Mouse (Mus musculus) myocyte (in vitro differentiated cells): ENCODE data around the gene Zfp871. TPM values are rescaled to one million over a fixed set of nuclear protein-coding genes. Genes with fewer than 3 reads are reported as not detected.

Experiments
- polyA plus RNA-seq: library from polyadenylated mRNA; unstranded; fragments of >200 nt; fragmentation: generic; extraction: Trizol; gene quantifications from one replicate; pipeline ENCODE4 v1.2.1, GENCODE M21; 2012; ENCODE audit warnings: missing spikeins

Gene Zfp871
- polyA plus RNA-seq, 1 experiment, result 1.7 TPM

Other genes starting within 250 kb of the Zfp871 start
- gene Cyp4f37, start 167.0 kb downstream of the Zfp871 start, polyA plus RNA-seq, result not detected
- gene Cyp4f40, start 129.4 kb downstream of the Zfp871 start, polyA plus RNA-seq, result 1.9 TPM
- not detected for gene Cyp4f15, start 102.7 kb downstream of the Zfp871 start, polyA plus RNA-seq
- 0.02 TPM for gene Zfp811, start 21.6 kb upstream of the Zfp871 start, polyA plus RNA-seq
- gene Zfp799, start 42.0 kb upstream of the Zfp871 start, polyA plus RNA-seq, result 1.4 TPM
- gene Zfp870, start 103.4 kb upstream of the Zfp871 start, polyA plus RNA-seq, result 0.91 TPM
- gene Cyp4f14, start 129.1 kb upstream of the Zfp871 start, polyA plus RNA-seq, result 0.02 TPM
- gene Cyp4f13, start 159.1 kb upstream of the Zfp871 start, polyA plus RNA-seq, result 6.1 TPM
- gene Zfp472, start 177.5 kb upstream of the Zfp871 start, polyA plus RNA-seq, result 1.3 TPM
- 2.3 TPM for gene Zfp952, start 204.8 kb upstream of the Zfp871 start, polyA plus RNA-seq
- gene Zfp763, start 245.1 kb upstream of the Zfp871 start, polyA plus RNA-seq, result 0.83 TPM